Mouse (Mus musculus): Measurements from ENCODE around the gene Tmem100. TPM values are rescaled to one million over a fixed set of nuclear protein-coding genes. Genes with fewer than 3 reads are reported as not detected.

Gene Tmem100
- total and polyA plus RNA-seq, 2 experiments from 2014 or later = 12.6 to 18.3 TPM

DNA sequence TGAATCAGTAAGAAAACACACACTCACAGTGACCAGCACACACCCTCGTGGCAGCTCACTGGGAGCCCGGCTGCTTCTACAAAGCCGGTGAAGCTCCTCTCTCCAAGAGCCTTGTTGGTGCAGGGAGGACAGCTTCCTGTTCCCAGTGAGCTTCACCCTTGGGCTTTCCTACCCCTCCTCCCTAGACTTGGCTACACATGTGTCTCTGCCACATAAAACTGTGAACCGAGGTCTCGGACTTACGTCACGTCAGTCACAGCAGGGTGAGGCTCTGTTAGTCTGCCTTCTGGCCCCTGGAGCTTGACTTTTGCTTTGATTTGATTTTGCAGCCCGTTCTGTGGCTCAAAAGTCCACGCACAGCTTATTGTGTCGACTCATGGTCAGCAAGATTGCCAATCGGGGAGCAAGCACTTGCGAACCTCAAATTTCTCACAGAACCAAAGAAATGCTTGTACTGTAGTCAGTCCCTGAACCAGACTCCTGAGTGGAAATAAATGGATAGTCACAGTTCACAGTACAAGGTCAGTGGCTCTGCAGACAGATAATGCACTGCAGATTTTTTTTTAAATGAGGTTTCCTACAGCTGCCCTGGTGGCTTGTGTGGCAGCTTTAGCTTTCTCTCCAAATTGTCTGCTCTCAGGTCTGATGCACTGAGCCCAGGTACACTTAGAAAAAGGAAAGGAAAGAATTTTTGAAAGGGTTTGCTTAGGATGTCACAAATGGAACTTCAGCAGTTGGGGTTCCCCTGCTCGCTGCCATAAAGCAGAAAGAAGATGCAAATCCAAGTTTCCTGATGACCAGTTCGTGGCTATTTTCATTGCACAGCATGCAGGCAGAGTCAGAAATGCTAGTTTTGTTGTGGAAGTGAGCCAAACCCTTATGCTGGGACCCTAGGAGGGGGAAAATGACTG is 4.0 kb upstream of the Tmem100 start:
- H3K9ac ChIP-seq (replicated peaks; ENCODE audit: low read depth, low read length) = no peak overlapping the region
- H3K27ac ChIP-seq (ENCODE audit: low read depth) = no peak overlapping the region
- H3K4me3 ChIP-seq (ENCODE audit: low read depth, low read length) = no peak overlapping the region
- DNase-seq (ENCODE audit: low spot score) (peak; percentile 36), ATAC-seq (ENCODE audit: insufficient read depth, low read depth) (peak; percentile 47; the same call in 1 of the 2 replicates)
- 0 out of 2 replicates have a peak, but pooled peaks cover 6% of the 10 kb centered on the region for H3K27me3 ChIP-seq (ENCODE audit: control insufficient read depth, insufficient read depth, low read length)
- 58% methylated on average over 14 of the region's 14 CpGs for WGBS
- H3K4me1 ChIP-seq (ENCODE audit: control insufficient read depth, insufficient read depth) = peaks cover 12% of the 10 kb centered on the region
- no peak for TF ChIP-seq EP300 (IDR thresholded peaks at IDR 0.05; ENCODE audit: low read depth)
- no peak for TF ChIP-seq CTCF (IDR thresholded peaks at IDR 0.05; ENCODE audit: low read depth)
- no peaks in the 10 kb centered on the region for H3K9me3 ChIP-seq (replicated peaks; ENCODE audit: control insufficient read depth, low read length)
- H3K4me2 ChIP-seq (ENCODE audit: low read depth, low read length) = no peak overlapping the region
- H3K36me3 ChIP-seq (replicated peaks; ENCODE audit: control insufficient read depth, insufficient read depth, low read length) = no peaks in the 10 kb centered on the region

- DNase-seq (ENCODE audit: low spot score) = no peak
- H3K4me2 ChIP-seq (ENCODE audit: low read depth, low read length) = no peak overlapping the region
- H3K9me3 ChIP-seq (replicated peaks; ENCODE audit: control insufficient read depth, low read length) = no peaks in the 10 kb centered on the region
- H3K9ac ChIP-seq (replicated peaks; ENCODE audit: low read depth, low read length) = no peak overlapping the region
- peaks cover 12% of the 10 kb centered on the region for H3K4me1 ChIP-seq (ENCODE audit: control insufficient read depth, insufficient read depth)
- 82% methylated on average over 5 of the region's 5 CpGs for WGBS
- TF ChIP-seq CTCF (IDR thresholded peaks at IDR 0.05; ENCODE audit: low read depth) = no peak
- H3K27me3 ChIP-seq (ENCODE audit: control insufficient read depth, insufficient read depth, low read length) = 0 out of 2 replicates have a peak, but pooled peaks cover 6% of the 10 kb centered on the region
- H3K27ac ChIP-seq (ENCODE audit: low read depth) = no peak overlapping the region
- no peak overlapping the region for H3K4me3 ChIP-seq (ENCODE audit: low read depth, low read length)
- ATAC-seq (ENCODE audit: insufficient read depth, low read depth) = no peak
- no peaks in the 10 kb centered on the region for H3K36me3 ChIP-seq (replicated peaks; ENCODE audit: control insufficient read depth, insufficient read depth, low read length)
Measured at GRCm38 (mm10) chr11:90026802-90027174, 3.4 kb upstream of the Tmem100 start.

GRCm38 (mm10) chr11:90027216-90027615 is 2.9 kb upstream of the Tmem100 start:
- TF ChIP-seq EP300 (IDR thresholded peaks at IDR 0.05; ENCODE audit: low read depth) = no peak
- no peak for TF ChIP-seq CTCF (IDR thresholded peaks at IDR 0.05; ENCODE audit: low read depth)
- Histone ChIP-seq H3K27ac (ENCODE audit: low read depth) (no peak overlapping the region), H3K36me3 (replicated peaks; ENCODE audit: control insufficient read depth, insufficient read depth, low read length) (no peaks in the 10 kb centered on the region), H3K4me3 (ENCODE audit: low read depth, low read length) (no peak overlapping the region), H3K4me1 (ENCODE audit: control insufficient read depth, insufficient read depth) (peaks cover 12% of the 10 kb centered on the region), H3K9me3 (replicated peaks; ENCODE audit: control insufficient read depth, low read length) (no peaks in the 10 kb centered on the region), H3K27me3 (ENCODE audit: control insufficient read depth, insufficient read depth, low read length) (0 out of 2 replicates have a peak, but pooled peaks cover 6% of the 10 kb centered on the region), H3K4me2 (ENCODE audit: low read depth, low read length) (no peak overlapping the region), H3K9ac (replicated peaks; ENCODE audit: low read depth, low read length) (no peak overlapping the region)
- whole genome bisulfite sequencing = 49% methylated on average over 7 of the region's 7 CpGs
- no peak for DNase-seq (ENCODE audit: low spot score)
- ATAC-seq (ENCODE audit: insufficient read depth, low read depth) = no peak

DNA sequence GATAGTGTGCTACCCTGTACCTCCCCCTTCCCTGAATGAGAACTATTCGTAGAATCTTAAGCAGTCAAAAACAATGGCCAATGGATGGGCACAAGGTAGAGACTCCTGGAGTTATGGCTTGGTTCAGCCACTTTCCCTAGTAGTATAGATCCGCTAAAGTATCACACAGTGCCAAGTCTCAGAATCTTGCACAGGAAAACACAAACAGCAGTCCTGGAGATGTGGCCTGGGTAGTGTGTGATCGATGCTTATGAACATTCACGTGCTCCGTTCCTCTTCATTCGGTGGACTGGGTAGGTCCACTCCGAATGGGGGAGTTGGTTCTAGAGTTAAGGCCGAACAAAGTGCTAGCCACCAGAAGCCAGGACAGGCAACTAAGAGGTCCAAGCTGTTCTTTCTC is 1.4 kb upstream of the Tmem100 start:
- Histone ChIP-seq H3K27me3 (ENCODE audit: control insufficient read depth, insufficient read depth, low read length) (0 out of 2 replicates have a peak, but pooled peaks cover 6% of the 10 kb centered on the region), H3K36me3 (replicated peaks; ENCODE audit: control insufficient read depth, insufficient read depth, low read length) (no peaks in the 10 kb centered on the region), H3K27ac (ENCODE audit: low read depth) (no peak overlapping the region), H3K4me2 (ENCODE audit: low read depth, low read length) (no peak overlapping the region), H3K4me1 (ENCODE audit: control insufficient read depth, insufficient read depth) (peaks cover 12% of the 10 kb centered on the region), H3K9ac (replicated peaks; ENCODE audit: low read depth, low read length) (no peak overlapping the region), H3K9me3 (replicated peaks; ENCODE audit: control insufficient read depth, low read length) (no peaks in the 10 kb centered on the region), H3K4me3 (ENCODE audit: low read depth, low read length) (no peak overlapping the region)
- ATAC-seq (ENCODE audit: insufficient read depth, low read depth) (no peak), DNase-seq (ENCODE audit: low spot score) (no peak)
- 84% methylated on average over 8 of the region's 8 CpGs for WGBS
- TF ChIP-seq CTCF (IDR thresholded peaks at IDR 0.05; ENCODE audit: low read depth) (no peak), EP300 (IDR thresholded peaks at IDR 0.05; ENCODE audit: low read depth) (no peak)

DNA sequence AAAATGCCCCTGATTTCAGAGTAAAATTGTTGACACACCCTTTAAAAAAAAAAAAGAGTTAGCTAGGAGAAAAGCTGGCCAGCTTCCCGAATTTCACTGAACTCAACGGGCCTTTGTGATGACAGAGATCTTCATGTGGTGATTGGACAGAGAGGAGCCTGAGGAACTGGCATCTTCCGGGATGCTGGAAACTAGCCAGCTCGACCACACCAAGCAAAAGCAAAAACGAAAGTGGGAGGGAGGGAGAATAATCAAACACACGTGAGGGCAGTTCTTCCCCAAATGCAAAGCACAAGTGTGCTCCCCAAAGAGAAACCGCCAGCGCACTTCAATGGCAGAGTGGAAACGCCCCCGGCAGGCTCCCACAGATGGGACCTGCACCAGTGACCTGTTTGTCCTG is 794 bp upstream of the Tmem100 start:
- WGBS = 22% methylated on average over 10 of the region's 10 CpGs
- no peak for TF ChIP-seq EP300 (IDR thresholded peaks at IDR 0.05; ENCODE audit: low read depth)
- peak overlapping the region; percentile 56 for H3K4me3 ChIP-seq (ENCODE audit: low read depth, low read length)
- H3K9ac ChIP-seq (replicated peaks; ENCODE audit: low read depth, low read length) = 0 out of 2 replicates have a peak overlapping the region, but pooled peaks have one; percentile 38
- ATAC-seq (ENCODE audit: insufficient read depth, low read depth) = 0 out of 2 replicates have a peak, but pooled peaks have one; percentile 12
- peaks cover 12% of the 10 kb centered on the region for H3K4me1 ChIP-seq (ENCODE audit: control insufficient read depth, insufficient read depth)
- H3K9me3 ChIP-seq (replicated peaks; ENCODE audit: control insufficient read depth, low read length) = no peaks in the 10 kb centered on the region
- DNase-seq (ENCODE audit: low spot score) = peak; percentile 49
- peak overlapping the region; percentile 70 for H3K4me2 ChIP-seq (ENCODE audit: low read depth, low read length)
- H3K27me3 ChIP-seq (ENCODE audit: control insufficient read depth, insufficient read depth, low read length) = 0 out of 2 replicates have a peak, but pooled peaks cover 6% of the 10 kb centered on the region
- no peak overlapping the region for H3K27ac ChIP-seq (ENCODE audit: low read depth)
- no peaks in the 10 kb centered on the region for H3K36me3 ChIP-seq (replicated peaks; ENCODE audit: control insufficient read depth, insufficient read depth, low read length)
